Mouse (Mus musculus) thymus, adult 18-20 months (tissue): ENCODE results near the gene Ttll11.

ENCODE experiments used
- DNase-seq, 2 experiments: peaks; one replicate each; pipeline ENCODE4 v3.0.0; 2022; ENCODE audit warnings: mixed read lengths in 2 of 2

The Ttll11 gene

GRCm38 (mm10) chr2:35899135-35899474 lies 80.6 kb downstream of the Ttll11 start:
- DNase-seq, result no peak

DNA sequence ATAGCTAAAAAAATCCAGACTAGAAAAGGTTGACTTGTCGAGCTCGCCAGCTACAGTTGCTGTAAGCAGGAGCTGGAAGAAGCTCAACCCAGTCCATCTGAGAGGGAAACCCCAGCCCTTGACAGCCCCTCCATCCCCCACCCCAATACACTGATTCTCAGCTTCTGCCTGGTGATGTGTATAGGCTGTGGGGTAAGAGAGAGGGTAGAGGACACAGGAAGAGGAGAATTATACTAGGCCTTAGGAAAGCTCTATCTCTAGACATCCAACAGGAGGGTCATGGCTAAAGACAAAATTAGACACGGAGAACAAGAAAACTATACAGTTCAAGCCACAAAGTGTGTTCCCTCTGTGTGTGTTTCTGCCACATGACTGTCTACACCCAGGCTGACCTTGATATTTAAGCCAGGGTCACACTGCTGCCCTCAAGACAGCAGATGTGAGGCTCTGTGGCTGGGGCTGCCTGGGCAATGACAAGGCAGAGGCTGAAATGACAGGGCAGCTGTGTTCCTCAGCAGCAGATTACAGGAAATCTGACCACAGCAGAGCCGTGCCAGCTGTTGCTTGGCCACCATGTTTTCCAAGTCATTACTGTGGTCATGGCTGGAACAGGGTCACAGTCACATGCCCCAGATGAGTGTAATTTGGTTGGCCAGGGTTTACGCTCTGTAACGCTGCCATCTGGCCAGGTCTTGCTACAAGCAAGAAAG lies 81.1 kb downstream of the Ttll11 start:
- no peak for DNase-seq

- DNase-seq, result no peak
Observed at GRCm38 (mm10) chr2:35897125-35897524, 82.6 kb downstream of the Ttll11 start.

DNA sequence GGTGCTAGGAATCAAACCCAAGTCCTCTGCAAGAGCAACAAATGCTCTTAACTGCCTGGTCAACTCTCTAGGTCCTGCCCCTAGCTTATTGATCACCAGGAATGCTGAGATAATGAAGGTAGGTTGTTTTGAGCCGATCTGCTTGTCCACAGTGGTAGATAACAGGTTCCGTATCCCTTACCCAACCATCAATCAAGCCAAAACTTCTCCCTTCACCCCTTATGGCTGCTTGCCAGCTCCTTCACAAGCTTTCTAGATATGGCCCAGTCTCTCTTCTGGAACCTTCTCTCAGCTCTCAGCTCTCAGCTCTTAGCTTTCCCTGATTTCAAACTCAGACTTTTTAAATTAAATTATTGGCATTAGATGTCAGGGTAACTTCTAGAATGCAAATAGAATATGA lies 85.2 kb downstream of the Ttll11 start:
- no peak for DNase-seq

DNA sequence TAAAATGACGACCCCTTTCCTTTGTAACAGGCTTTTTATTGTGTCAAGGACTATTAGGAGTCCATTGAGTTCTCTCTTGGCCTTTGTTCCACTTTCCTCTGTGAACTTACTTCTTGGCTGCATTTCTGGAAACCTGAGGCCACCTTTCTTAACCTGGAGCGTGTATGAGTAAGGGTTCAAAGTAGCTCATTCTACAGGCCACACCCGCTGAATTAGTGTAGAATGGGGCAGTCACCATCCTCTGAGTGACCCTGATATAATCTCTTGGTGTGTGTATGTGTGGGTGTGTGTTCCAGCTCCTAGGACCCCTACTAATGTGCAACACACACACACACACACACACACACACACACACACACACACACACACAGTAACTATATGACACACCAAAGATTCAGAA lies 89.1 kb downstream of the Ttll11 start:
- DNase-seq, result no peak

DNA sequence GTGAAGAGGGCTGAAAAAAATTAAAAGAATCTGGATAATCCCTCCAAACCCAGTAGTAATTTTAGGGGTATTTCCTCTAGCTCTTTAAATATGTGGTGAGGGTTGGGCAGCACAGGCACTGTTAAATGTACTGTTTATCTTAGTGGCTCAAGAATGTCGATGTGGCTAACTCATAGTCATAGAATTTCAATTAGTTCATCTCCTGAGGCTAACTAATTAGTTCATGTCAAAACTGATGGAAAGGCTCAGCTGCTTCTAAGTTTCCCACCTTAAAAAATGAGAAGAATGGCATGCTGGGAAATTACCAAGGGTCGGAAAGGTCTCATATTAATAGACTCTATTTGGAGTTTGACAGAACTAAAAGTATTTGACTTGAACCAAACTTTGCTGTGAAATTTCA lies 89.9 kb downstream of the Ttll11 start:
- no peak for DNase-seq

GRCm38 (mm10) chr2:35884296-35884695 lies 95.4 kb downstream of the Ttll11 start:
- DNase-seq, result no peak

DNA sequence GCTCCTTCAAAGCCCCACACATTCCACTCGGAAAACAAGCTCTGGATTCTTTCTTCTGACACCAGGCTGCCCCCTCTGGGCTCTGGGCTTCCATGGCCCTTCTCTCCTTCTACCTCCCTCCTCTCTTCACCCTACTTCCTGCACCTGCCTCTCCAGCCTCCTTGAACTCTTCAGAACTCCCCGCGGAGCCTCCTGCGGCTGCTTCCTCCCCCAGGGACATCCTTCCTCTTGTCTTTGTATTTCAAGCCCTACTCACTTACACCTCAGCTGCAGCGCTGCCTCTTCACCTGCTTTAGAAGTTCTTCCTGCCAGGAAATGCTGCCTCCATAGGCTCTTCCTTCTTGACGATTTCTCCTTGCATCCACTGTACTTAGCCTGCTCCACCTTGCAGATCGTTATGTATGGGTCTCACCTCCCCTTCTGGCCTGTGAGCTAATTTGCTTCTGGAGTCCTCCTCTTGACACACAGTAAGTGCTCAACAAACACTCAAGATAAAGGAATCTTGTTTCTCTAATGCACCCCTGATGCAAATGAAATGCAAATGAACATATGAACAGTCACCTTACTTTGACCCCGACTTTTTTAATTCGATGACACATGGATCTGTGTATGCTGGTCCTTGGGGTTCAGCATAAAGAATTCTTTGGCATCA lies 97.3 kb downstream of the Ttll11 start:
- peak; percentile 54 to 58 for DNase-seq

- DNase-seq, result no peak
Observed at GRCm38 (mm10) chr2:35881896-35882295, 97.8 kb downstream of the Ttll11 start.

- no peak for DNase-seq
Observed at GRCm38 (mm10) chr2:35880362-35880761, 99.4 kb downstream of the Ttll11 start.

GRCm38 (mm10) chr2:35879887-35880286 lies 99.8 kb downstream of the Ttll11 start:
- no peak for DNase-seq

- DNase-seq, result no peak
Observed at GRCm38 (mm10) chr2:35878506-35878905, 101.2 kb downstream of the Ttll11 start.

DNA sequence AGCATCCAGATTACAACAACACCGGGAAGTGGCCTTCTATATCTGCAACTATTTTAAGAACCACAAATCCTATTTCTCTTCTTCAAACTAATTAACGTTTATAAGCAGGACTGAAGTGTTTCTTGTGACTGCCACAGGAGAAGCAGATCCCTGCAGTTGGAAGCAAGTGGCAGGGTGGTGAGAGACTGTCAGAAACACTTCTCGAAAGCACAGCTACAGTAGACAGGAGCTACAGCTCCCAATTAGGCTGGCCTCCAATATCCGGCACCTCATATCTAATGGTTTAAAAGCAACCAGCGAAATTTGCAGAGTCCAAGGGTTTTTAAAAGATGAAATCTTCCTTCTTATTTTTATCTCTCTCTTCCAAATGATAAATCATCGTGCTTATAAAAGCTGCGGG lies 104.1 kb downstream of the Ttll11 start:
- no peak for DNase-seq

DNA sequence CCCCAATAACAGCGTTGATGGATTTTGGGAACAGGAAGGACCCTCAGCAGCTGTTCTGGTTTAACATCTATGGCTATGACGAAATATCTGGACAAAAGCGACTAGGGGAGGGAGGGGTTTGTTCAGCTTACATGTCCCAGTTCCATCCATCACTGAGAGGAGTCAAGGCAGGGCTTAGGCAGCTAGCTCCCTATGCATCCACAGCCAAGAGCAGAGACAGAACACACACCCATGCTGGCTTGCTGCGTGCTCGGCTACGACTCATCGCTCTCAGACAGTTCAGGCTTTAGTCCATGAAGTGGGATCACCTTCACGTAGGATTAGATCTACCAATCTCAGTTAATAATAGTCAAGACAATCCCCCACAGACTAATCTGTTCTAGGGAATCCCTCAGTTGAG lies 105.3 kb downstream of the Ttll11 start:
- DNase-seq, result no peak

DNA sequence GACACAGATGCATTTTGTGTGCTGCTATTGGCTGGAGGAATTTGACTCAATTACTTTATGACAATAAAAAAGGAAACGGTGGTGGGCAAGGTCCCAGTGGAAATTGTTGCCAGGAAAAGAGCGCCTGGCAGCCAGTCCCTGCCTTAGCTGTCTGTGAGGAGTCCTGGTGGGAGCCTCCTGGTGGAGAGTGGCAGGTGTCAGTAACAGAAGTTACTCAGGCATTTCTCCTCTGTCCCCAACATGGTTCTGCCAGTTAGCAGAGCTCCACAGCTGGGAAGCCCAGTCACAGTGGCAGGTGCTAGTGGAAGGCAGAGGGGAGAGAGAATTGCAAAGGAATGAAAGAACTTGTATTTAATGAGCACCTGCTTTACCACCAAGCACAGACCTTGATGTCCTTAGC lies 110.5 kb downstream of the Ttll11 start:
- DNase-seq, result no peak

DNA sequence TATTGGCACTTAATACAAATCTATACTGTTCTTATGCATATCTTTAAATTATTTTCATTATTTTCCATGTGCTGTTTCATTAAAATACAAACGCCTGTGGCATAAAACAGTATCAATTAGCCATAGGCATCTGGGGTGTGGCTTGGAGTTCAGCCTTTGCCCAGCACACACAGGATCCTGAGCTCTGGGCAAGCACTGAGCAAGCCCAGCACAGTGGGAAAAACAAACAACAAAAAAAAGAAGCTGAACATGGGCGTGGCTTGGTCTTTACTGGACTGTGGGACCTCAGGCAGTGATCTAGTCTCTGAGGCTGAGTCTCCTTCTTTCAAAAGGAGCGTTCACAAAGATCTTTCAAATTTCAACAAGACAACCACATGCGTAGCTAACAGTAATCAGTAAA lies 116.4 kb downstream of the Ttll11 start:
- no peak for DNase-seq

DNA sequence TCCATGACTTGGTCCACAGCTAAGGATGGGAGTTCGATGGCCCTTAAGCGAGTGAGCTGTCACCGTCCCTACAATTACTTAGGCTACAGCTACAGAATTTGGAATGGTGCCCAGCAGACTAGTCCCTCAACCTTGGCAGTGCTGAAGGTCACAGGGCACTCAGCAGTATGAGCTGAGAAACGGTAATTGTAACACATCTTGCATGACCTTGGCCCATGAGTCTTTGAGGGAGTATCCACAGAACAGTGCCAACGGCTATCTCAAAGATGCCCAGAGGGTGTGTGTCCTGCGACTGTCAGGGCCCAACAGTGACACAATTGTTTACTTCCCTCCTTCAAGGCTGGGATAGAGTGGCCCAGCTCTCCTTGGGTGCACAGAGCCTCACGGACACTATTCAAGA lies 118.5 kb downstream of the Ttll11 start:
- no peak for DNase-seq

GRCm38 (mm10) chr2:35860394-35860744 lies 119.3 kb downstream of the Ttll11 start:
- DNase-seq, result no peak

DNA sequence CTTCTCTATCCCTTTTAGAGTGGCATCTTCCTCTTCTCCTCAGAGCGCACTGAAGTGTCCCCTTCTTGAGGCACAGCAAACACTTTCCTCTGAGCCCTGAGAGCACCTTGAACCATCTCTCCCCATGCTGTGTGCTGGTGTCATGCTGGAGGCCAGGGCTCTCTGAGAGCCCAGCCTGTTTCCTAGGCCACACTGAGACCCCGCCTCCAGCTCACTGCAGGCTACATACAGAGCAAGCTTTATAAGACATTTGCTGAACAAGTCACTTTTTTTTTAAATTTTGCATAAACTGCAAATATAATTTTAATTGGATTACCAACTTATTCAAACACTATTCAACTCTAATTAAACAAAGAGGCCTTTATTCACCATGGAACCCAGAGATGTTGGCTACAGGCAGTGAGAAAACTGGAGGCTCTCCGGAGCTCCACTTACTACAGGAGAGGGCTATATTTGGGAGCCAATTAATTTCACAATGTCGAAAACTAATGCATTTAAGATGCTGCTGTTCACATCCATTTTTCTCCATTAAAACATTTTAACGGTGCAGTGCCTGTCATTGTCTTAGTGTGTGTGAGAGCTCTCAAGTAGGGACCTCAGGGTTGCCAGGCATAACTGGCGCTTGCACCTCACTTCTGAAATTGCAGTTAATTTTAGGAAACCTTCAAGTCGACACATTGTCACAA lies 119.9 kb downstream of the Ttll11 start:
- DNase-seq, result no peak

GRCm38 (mm10) chr2:35858281-35858680 lies 121.4 kb downstream of the Ttll11 start:
- DNase-seq, result no peak

DNA sequence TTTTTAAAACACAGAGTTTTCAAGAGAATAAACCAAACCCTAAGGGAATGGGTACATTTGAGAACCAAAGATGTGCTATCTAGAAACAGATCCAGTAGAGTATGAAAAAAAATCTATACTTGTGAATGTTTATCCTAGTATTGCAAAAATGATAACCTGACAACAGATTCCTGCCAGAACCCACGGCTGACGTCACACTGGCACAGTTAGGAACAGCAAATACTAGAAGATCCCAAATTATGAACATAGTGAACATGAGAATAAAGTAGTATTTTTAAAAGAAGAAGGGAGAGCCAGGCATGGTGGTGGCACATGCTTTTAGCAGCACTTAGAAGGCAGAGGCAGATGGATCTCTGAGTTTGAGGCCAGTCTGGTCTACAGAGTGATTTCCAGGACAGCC lies 122.8 kb downstream of the Ttll11 start:
- no peak for DNase-seq

DNA sequence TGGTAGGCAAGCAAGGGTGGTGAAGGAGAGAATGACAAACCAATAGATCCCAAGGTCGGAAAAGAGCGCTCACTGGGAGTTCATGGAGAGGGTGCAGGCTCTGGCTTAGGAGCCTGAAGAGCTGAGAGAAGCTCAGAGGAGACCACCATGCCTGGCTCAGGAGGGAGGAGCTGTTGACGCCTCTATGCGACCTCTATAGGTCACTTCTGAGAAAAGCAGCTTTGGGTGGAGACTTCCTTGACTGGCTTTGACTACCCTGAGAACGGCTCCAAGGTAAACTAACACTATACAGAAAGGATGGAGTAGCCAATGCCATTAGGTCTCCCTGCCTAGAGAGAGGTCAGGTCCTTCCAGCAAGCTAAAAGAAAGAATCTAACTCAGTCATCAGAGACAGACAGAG lies 124.8 kb downstream of the Ttll11 start:
- DNase-seq, result no peak

DNA sequence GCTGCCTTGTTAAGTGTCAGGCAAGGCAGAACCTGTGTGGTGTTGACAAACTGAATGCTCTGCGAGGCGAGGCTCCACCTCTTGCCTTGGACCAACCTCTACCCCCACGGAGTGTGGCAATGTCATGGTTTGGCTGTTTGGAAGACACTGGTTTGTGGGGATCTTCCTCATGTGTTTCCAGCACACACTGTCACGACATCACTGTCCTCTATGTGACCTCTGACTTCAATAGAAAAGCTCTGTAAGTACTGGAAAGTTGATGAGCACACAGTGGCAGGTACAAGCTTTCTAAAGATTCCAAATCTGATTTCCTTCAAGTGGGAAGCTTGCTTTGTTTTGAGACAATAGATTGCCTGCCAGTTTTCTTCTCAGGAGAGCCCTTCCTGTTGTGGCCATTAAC lies 126.7 kb downstream of the Ttll11 start:
- no peak for DNase-seq

GRCm38 (mm10) chr2:35852164-35852509 lies 127.6 kb downstream of the Ttll11 start:
- DNase-seq, result no peak
